Mouse (Mus musculus) natural killer cell, adult 2 months (primary cell): Measurements from ENCODE around the gene Rpl27a.
A peak's percentile ranks its signal among the peaks of the same experiment; 100 is the strongest.

Experiments used
- DNase-seq, 2 experiments: peaks; one replicate each; pipeline ENCODE4 v3.0.0; 2022; ENCODE audit warnings: low spot score in 2 of 2

Rpl27a gene

DNA sequence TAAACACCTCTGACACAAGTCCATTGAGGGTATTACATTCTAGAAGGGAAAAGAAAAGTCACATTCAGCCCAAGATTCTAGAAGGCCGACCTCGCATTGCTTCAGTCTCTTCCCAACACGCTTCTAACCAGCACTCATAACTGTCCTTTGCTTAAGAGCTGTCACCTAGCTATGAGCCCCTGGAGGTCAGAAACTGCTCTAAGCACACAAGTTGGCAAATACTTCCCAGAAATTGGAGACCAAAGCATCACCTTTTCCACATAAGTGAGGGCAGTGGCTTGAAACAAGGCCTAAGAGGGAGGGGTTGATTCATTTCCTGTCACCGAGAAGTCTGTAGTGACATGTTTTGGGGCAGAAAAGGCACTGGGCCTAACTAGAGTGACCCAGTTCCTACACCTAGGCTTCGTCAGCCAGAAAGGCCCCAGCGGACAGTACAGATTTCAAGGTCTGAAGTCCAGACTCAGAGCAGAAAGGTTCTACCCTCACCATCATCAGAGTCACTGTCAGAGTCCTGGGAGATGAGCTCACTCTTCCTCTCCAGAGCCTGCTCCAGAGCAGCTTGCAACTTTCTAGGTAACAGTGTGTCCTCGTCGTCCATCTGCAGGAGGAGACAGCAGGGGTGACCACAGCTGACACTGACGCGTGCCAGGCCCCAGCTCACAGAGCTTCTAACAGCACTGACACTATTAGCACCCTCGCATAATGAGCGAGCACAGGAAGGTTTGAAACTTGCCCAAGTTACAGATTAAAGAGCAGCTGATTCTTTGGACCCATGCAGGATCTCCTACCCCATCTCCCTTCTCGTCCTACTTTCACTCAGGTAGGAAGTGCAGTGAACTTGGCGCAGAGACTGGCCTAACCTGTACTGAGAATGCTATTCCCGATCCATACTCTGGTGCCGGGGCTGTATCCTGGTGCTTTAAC lies 7.1 kb downstream of the Rpl27a start:
- DNase-seq: no peak

DNA sequence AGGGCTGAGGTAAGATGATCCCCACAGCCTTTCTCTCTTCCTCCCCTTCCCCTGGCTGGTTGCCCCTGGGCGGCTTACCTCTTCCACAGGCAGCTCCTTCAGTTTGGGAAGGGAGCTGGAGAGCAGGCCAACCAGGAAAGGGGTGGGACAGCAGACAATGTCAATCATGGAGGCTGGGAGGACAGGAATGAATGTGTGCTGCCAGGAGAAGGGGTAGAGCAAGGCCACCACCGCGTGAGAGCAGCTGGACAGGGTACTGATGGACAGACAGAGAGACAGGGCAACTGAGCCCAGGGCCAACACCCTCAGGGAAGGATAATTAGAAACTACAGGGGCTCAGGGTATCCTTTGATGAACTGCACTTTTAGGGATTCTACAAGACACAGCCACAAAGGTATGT lies 8.6 kb downstream of the Rpl27a start:
- DNase-seq: no peak

DNA sequence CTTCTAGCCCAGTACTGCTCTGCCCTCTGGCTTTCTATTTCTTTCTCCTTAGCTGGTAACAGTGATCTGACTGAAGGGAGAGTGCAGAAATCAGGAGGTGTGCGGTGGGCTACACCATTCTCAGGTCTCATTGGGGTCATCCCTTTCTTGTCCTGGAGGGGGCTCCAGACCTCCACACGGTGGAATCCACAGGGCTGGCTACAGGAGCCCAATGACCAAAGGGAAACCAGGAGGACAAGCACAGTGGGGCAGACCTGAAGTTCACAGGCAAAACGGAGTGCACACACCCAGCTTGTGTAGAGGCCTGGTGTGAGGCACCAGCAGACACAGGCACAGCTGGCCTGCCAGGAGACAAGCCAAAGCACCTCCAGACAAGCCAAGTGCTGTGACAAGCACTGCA lies 9.4 kb downstream of the Rpl27a start:
- DNase-seq: peak in 1 of 2 experiments; percentile 23

DNA sequence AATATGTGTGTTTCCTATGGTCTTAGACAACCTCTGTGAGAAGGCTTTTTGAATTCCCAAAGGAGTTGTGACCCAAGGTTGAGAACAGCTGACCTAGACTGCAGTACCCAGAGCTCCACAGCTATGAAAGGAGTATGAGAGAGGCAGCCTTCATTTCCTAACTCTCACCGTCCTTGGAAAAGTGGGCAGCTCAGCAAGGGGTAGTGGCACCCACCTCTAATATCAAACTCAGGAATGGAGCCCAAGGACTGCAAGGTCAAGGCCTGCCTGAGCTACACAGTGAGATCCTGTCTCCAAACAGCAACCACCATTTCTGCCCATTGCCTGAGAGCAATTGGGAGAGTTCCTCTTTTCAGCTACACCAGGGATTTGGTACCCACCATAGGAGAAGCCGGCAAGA lies 10.8 kb downstream of the Rpl27a start:
- no peak for DNase-seq

DNA sequence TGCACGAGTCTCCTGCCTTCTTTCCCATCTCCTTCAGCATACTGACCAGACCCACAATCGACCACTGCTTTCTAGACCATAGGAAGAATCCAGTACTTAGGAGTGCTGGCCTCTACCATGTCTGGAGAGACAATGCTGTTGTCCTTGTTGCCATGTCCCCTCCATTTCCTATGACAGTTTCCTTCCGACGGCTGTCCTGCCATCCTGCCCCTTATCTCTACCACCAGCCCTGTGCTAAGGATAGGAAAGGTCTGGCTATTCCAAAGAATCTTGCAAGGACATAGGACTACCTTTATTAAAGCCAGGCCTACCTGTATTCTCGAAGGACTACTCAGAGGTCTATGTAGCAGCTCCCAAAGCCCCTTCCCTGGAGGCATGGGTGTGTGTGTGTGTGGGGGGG lies 12.6 kb downstream of the Rpl27a start:
- no peak for DNase-seq

DNA sequence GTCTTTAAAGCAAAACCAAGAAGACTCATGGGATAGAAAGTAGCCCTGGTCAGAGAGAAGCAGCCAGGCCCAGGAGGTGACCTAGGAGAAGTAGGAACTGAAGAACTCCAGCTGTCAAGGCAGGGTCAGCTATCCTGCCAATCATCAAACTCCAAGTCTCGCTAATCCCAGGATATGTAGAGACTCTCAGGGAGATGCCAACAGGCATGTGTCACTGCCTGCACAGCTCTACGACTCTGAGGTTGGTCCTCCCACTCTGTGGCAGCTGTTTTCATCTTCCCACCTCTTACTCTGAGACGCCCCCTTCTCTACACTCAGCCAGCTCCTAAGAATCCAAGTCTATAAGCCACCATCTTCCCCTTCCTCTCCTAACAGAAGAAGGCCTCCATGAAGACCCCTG lies 13.7 kb downstream of the Rpl27a start:
- no peak for DNase-seq

DNA sequence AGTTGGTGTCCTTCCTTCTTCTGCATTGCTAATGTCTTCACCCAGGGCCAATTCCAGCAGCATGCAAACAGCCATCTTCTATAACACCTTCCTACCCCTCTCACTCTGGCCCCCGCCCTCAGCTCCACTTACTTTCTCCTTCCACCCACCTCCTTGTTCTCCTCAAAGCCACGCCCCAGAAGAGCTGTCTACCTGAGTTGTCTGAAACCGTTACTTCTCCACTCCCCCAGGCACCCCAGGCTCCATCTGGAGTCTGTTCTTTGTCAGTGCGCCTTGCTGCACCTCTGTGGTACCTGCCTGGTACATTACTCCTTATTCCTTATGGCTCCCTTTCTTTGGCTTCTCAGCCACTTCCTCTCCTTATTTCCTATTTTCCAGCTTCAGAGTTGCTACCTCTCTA lies 14.2 kb downstream of the Rpl27a start:
- no peak for DNase-seq

DNA sequence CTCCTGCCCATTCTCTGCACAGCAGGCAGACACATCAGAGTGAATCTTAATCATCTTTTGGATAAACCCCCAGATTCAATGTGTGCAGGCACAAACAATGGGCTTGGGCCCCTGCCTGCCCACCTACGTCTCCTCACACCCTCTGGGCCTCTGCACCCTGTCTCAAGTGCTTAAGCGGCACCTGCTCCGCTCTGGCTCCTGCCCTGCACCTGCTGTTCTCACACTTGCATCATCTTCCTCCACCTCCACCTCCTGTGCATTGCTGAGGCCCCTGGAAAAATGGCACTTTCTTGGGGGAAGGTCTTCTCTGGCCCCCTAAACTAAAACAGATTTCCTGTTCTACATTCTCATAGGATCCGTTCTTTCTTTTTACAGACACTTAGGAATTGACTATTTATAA lies 14.9 kb downstream of the Rpl27a start:
- no peak for DNase-seq

DNA sequence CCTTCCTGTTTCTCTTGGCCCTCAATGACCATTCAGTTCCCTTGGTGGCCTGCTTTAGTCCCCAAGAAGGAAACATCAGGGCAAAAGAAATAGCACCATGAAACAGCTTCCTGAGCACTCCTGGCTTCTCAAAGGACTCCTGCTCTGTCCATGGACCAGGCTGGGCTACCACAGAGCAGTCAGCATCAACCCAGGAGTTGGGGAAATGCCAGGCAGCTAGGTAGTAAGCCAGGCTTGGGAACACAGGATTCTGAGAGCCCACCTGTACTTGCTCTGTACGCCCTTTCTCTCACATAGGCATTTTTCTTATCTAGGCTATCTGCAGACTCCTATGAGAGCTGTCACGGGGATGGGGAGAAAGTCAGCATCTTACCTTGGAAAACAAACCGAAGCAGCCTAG lies 16.0 kb downstream of the Rpl27a start:
- no peak for DNase-seq

DNA sequence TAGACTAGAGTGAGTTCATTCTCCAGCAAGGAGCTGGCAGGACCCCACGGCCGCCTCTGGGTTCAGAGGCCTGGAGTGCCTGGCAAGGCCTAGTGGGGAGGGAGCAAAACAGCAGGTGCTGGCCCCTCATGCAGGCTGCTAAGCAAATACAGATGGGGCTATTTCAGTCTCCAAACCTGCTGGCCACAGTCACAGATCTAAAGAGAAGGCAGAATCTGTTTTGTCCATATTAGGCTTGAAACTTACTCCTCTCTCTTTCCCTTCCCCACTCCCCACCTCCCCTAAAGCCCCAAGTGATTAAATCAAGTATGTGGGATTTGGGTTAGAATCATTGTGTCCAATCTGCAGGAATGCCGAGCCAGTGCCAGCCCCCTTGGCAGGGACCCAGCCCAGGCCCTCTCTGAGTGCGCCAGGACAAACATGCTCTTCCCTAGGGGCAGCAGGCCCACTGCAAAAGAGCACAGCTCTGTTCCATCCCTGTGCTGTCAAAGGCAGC lies 17.6 kb downstream of the Rpl27a start:
- no peak for DNase-seq

DNA sequence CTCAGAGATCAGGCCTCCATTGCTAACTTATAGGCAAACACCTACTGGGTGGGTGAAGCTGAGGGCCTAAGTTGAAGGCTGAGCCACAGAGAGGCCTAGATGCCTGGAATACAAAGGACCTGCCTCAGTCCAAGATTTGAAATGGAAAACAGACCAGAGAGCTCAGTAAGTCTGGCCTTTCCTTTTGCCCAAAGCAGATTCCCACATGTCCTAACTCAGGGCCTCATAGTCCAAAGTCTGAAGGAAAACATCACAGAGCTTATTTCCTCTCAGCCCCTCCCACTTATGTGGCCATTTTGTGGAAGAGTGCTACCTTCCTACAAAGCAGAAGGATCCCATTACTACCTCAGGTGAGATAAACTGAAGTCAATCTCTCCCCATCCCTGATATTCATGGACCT lies 22.0 kb downstream of the Rpl27a start:
- DNase-seq: no peak

DNA sequence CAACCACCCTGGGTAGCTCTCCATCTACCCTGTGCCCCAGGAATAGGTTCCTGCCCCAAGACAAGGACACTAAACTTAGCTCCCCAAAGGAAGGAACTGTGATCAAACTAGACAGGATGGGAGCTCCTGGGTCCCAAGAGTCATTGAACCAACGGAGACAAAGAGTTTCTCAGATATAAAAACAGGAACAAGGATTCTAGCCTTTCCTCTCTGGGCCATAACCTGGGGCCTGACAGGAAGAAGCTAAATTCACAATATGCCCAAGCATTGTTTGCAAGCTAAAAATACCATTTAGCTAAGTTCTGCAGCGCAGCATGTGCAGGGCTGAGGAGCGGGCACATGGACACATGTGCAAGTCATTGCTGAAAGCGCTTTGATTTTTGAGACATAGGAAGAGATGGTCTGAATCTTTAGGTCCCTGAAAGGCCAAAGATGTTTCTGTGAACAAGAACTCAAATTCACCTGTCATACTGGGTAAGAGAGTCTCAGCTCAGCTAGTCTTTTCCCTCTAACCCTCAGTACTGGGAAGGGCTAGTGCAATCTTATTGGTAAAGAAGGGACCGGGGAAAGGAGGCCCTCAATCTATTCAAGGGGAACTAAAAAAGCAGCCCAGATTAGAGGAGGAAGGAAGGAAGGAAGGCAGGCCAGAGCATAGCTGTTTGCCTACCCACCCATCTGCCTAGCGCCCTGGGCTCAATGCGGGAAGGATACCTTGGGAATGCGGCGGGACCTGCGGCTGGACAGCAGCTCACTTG lies 22.8 kb downstream of the Rpl27a start:
- DNase-seq: no peak

DNA sequence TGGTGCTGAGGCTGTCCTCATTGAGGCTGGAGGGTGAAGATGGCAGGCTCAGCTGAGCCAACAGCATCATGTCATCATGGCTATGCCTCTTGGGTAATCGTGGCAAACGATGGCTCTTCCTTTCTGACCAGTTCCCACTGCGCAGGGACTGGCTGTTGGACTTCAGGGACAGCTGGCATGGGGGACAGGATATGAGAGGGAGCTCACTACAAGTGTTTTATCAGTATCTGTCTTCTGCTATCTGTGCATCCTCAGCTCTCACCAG lies 23.3 kb downstream of the Rpl27a start:
- DNase-seq: no peak

DNA sequence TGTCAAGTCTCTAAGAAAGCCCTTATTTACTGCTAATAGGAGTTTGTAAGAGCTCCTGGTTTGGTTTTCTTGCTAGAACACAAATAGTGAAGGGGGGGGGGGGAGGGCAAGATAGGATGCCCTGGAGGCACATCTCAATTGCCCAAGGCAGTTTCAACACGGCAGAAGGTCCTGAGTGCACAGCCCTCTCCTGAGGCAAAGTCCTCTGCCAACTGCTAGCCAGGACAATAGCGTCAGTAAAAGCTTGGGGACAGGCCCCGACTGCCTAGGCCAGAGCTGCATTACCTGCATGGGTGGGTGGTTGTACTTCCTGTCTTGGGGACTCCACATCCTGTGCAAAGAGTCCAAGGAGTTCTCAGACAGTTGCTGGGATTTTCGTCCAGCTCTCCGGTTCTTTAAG lies 25.8 kb downstream of the Rpl27a start:
- no peak for DNase-seq

DNA sequence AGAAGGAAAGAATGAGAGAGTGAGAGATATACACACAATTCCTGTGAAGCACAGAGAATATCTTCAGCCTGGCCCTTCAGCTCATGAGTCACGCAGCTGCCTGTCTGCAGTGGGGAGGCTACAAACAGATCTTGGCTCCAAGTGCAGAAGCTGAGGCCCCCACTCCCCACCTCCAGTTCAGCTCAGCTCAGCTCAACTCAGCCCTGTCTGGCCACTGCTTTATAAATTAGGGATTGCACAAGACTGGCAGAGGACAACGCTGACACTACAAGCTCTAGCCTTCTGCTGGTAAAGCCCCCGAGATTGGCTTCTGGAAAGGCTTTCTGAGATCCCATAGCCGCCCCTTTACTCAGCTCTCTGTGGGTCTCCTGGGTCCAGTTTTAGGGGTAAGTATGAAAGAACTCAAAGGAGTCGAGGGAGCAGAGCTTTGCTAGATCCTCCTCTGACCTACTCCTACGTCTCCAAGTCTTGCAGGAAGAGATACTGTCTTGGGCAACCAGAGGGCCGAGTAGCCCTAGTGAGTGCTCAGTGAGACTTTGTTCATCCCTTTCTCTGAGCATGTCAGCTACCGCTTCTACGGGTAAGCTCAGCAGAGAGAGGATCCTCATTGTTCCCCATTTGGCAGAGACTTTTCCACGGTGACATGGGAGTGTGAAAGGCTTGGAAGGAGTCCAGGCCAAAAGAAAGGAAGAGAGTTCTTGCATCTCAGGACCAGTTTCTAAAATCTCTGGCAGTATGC lies 26.5 kb downstream of the Rpl27a start:
- no peak for DNase-seq

DNA sequence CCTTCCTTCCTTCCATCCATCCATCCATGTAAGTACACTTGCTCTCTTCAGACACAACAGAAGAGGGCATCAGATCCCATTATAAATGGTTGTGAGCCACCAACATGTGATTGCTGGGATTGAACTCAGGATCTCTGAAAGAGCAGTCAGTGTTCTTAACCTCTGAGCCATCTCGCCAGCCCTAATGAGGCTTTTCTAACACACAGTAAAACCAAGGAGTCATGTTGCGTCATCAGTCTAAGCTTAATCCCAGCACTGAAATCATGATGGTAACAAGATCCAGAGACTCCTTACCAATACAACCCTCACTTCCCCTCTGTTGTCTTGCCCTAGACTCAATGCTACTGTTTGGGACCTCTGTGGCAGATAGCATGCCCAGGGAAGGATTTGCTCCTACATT lies 27.2 kb downstream of the Rpl27a start:
- DNase-seq: no peak

DNA sequence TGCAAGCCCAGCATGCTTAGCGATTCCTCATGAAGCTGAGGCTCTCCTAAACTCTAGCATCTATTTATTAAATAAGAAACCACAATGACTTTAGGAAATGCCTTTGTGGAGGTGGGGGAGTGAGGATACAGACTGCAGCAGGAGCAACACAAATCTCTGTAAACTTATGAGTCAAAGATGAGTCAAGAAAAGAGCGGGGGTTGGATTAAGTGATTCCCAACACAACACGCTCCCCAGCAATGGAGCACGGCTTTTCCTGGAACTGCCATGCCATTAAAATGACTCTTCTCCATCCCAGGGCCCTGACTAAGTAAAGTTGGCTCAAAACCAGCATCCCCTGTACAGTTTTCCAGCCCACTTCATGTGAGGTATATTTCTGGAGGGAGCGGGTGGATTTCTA lies 27.8 kb downstream of the Rpl27a start:
- DNase-seq: no peak

DNA sequence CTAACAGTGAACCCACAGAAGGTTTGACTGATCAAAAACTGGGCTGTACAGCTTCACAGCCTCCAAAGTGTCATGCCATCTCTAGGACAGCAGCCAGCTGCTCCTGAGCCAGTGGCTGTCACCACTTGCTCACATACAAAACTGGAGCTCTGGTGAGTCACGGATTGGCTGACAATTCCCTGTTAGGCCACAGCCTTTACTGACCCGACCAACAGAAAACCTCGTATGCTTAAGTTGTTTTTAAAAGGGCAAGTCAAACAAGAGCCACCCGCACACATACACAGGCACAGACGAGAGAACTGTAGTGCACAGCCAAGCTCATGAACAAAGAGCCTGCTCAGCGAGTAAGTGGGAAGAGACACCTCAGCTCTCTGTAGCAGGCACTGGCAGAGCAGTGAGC lies 40.6 kb downstream of the Rpl27a start:
- no peak for DNase-seq

DNA sequence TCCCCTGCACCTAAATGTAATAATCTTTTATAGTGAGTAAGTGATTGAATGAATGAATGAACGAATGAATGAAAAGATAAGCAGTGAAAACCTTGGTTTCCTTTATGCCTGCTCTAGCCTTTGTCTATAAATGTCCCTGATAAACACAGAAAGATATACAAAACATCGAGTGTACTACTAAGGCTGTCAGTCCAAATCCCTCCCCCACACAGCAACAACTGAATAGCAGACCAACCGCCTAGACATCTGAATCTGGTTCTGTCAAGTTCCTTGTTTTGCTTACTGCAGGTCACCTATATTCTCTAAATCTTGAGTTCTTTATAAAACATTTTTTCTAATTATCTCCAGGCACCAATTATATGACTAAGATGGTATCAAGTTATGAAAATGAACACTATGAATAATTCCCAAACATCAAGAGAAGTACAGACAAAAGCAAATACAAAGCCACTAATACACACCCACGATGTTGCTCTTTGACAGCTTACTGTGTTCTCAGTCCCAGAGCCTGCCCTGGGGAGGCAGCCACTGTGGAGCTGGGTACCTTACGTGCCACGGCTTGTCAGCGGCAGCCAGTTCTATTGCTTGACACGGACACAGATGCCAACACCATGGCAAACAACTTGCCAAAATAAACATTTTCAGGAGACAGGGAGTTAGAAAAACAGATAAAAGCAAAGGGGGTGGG lies 42.7 kb downstream of the Rpl27a start:
- DNase-seq: no peak

DNA sequence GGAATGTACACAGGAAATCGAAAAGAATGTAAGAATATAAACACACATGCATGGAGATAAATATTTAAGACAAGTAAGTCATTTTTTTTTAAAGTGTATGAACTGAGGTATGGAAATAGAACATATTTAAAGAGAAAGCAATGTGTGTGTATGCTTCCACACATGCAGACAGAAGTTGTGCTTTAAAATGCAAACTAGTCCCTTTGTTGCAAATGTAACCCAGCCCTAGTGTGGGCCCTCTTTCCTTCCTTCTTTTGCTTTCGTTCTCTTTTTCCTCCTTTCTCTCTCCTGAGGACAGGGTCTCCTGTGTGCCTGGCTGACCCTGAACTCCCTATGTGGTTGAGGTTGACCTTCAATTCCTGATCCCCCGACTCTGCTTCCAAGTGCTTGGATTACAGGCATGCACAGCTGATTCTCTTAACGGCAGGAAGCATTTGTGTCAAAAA lies 43.2 kb downstream of the Rpl27a start:
- DNase-seq: no peak

DNA sequence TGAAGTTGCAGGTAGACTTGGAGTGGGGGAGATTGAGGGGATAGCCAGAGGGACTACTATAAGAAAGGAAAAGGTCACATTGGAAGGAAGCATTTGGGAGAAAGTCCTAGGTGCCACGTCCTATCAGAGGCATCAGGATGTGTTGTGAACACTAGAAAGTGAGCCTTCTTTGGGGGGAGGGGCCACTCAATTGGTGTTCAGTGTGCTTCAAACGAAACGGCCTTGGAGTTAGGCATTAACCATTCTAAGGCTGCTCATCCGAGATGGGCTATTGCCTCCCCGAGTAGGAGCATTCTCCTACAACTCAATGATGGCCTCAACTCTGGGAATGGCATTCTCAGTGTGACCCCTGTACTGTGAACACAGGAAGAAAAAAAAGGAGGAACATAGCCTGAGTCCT lies 43.7 kb downstream of the Rpl27a start:
- no peak for DNase-seq

DNA sequence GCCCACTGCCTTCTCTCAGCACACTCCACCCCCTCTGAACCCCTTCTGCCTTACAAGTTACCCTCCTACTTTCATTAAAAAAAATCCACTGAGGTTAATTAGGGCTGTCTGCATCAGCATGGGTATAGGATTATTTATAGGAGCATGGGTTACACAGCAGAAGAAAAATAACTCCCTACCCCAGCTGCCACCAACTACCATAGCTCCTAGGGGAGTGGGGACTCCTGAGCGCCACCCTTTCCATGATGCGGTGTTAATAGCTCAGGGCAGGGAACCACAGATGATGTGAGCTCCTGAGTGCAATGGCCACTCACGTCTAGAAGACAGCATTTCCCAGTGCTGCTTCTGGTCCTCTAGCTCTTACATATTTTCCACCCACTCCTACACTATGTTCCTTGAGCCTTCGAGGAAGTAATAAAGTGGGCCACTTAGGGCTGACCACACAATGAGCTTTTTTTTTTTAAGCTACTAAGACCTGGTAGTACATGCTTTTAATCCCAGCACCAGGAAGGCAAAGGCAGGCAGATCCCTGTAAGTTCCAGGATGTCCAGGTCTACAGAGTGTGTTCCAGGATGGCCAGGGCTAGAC lies 44.9 kb downstream of the Rpl27a start:
- no peak for DNase-seq
